Mouse (Mus musculus): ENCODE measurements at regions not wholly inside any gene's neighbourhood (a gene's known extent, or its start where the extent isn't known, plus 50 kb on each side); places are given as distances from the start of the nearest gene placed in this dataset.
A peak's percentile ranks its signal among the peaks of the same experiment; 100 is the strongest.

- Histone ChIP-seq H3K4me1 (ENCODE audit: control insufficient read depth, insufficient read depth, low read depth, low read length) (no peaks in the 10 kb centered on the region), H3K36me3 (ENCODE audit: control insufficient read depth, insufficient read depth, low read length) (no peaks in the 10 kb centered on the region), H3K27ac (ENCODE audit: low read depth, low read length) (no peak overlapping the region), H3K9ac (ENCODE audit: low read depth, low read length) (no peak overlapping the region), H3K4me3 (ENCODE audit: low read length) (no peak overlapping the region), H3K27me3 (replicated peaks; ENCODE audit: control insufficient read depth, insufficient read depth, low read length) (no peaks in the 10 kb centered on the region; the same call in 1 of the 2 replicates), H3K4me2 (ENCODE audit: low read length) (no peak overlapping the region), H3K9me3 (ENCODE audit: control insufficient read depth, low read length) (no peaks in the 10 kb centered on the region)
- no peak for ATAC-seq
- 64% methylated on average over 6 of the region's 6 CpGs for WGBS
Measured at GRCm38 (mm10) chr4:105425086-105425485, 267.9 kb downstream of the Plpp3 start.

GRCm38 (mm10) chr4:105427581-105427980, 270.4 kb downstream of the Plpp3 start:
- Histone ChIP-seq H3K36me3 (ENCODE audit: control insufficient read depth, insufficient read depth, low read length) (no peaks in the 10 kb centered on the region), H3K4me1 (ENCODE audit: control insufficient read depth, insufficient read depth, low read depth, low read length) (no peaks in the 10 kb centered on the region), H3K27ac (ENCODE audit: low read depth, low read length) (no peak overlapping the region), H3K9ac (ENCODE audit: low read depth, low read length) (no peak overlapping the region), H3K4me3 (ENCODE audit: low read length) (no peak overlapping the region), H3K27me3 (replicated peaks; ENCODE audit: control insufficient read depth, insufficient read depth, low read length) (no peaks in the 10 kb centered on the region; the same call in 1 of the 2 replicates), H3K9me3 (ENCODE audit: control insufficient read depth, low read length) (peaks cover 3% of the 10 kb centered on the region; the same call in 1 of the 2 replicates), H3K4me2 (ENCODE audit: low read length) (no peak overlapping the region)
- WGBS, result 76% methylated on average over 6 of the region's 6 CpGs
- ATAC-seq, result no peak

- 88% methylated on average over 6 of the region's 6 CpGs for WGBS
- H3K36me3 ChIP-seq (ENCODE audit: control insufficient read depth, insufficient read depth, low read length), result no peaks in the 10 kb centered on the region
- ATAC-seq, result no peak
- H3K9ac ChIP-seq (ENCODE audit: low read depth, low read length), result no peak overlapping the region
- no peaks in the 10 kb centered on the region for H3K4me1 ChIP-seq (ENCODE audit: control insufficient read depth, insufficient read depth, low read depth, low read length)
- H3K9me3 ChIP-seq (ENCODE audit: control insufficient read depth, low read length), result peaks cover 3% of the 10 kb centered on the region; the same call in 1 of the 2 replicates
- H3K4me2 ChIP-seq (ENCODE audit: low read length), result no peak overlapping the region
- no peaks in the 10 kb centered on the region for H3K27me3 ChIP-seq (replicated peaks; ENCODE audit: control insufficient read depth, insufficient read depth, low read length)
- no peak overlapping the region for H3K4me3 ChIP-seq (ENCODE audit: low read length)
- H3K27ac ChIP-seq (ENCODE audit: low read depth, low read length), result no peak overlapping the region
Measured at GRCm38 (mm10) chr4:105429381-105430100, 272.4 kb downstream of the Plpp3 start.

- Histone ChIP-seq H3K4me1 (ENCODE audit: control insufficient read depth, insufficient read depth, low read depth, low read length) (no peaks in the 10 kb centered on the region), H3K27me3 (replicated peaks; ENCODE audit: control insufficient read depth, insufficient read depth, low read length) (no peaks in the 10 kb centered on the region), H3K4me2 (ENCODE audit: low read length) (no peak overlapping the region), H3K27ac (ENCODE audit: low read depth, low read length) (no peak overlapping the region), H3K4me3 (ENCODE audit: low read length) (no peak overlapping the region), H3K9me3 (ENCODE audit: control insufficient read depth, low read length) (peaks cover 3% of the 10 kb centered on the region; the same call in 1 of the 2 replicates), H3K36me3 (ENCODE audit: control insufficient read depth, insufficient read depth, low read length) (no peaks in the 10 kb centered on the region), H3K9ac (ENCODE audit: low read depth, low read length) (no peak overlapping the region)
- no peak for ATAC-seq
- WGBS, result 88% methylated on average over 4 of the region's 4 CpGs
Measured at GRCm38 (mm10) chr4:105432461-105432860, 275.3 kb downstream of the Plpp3 start.

GRCm38 (mm10) chr4:105437141-105437540, 280.0 kb downstream of the Plpp3 start:
- Histone ChIP-seq H3K27me3 (replicated peaks; ENCODE audit: control insufficient read depth, insufficient read depth, low read length) (no peaks in the 10 kb centered on the region), H3K4me1 (ENCODE audit: control insufficient read depth, insufficient read depth, low read depth, low read length) (no peaks in the 10 kb centered on the region), H3K9ac (ENCODE audit: low read depth, low read length) (no peak overlapping the region), H3K36me3 (ENCODE audit: control insufficient read depth, insufficient read depth, low read length) (no peaks in the 10 kb centered on the region), H3K4me3 (ENCODE audit: low read length) (no peak overlapping the region), H3K9me3 (ENCODE audit: control insufficient read depth, low read length) (no peaks in the 10 kb centered on the region), H3K27ac (ENCODE audit: low read depth, low read length) (no peak overlapping the region), H3K4me2 (ENCODE audit: low read length) (no peak overlapping the region)
- ATAC-seq, result no peak
- 70% methylated on average over 5 of the region's 5 CpGs for WGBS

- Histone ChIP-seq H3K4me3 (ENCODE audit: low read length) (no peak overlapping the region), H3K27ac (ENCODE audit: low read depth, low read length) (no peak overlapping the region), H3K9me3 (ENCODE audit: control insufficient read depth, low read length) (peaks cover 3% of the 10 kb centered on the region; the same call in 1 of the 2 replicates), H3K4me1 (ENCODE audit: control insufficient read depth, insufficient read depth, low read depth, low read length) (no peaks in the 10 kb centered on the region), H3K27me3 (replicated peaks; ENCODE audit: control insufficient read depth, insufficient read depth, low read length) (no peaks in the 10 kb centered on the region), H3K9ac (ENCODE audit: low read depth, low read length) (no peak overlapping the region), H3K4me2 (ENCODE audit: low read length) (no peak overlapping the region), H3K36me3 (ENCODE audit: control insufficient read depth, insufficient read depth, low read length) (no peaks in the 10 kb centered on the region)
- WGBS, result 60% methylated on average over 11 of the region's 11 CpGs
- peak; percentile 72; the same call in 1 of the 2 replicates for ATAC-seq
Measured at GRCm38 (mm10) chr4:105449046-105449860, 292.1 kb downstream of the Plpp3 start.

- H3K9ac ChIP-seq (ENCODE audit: low read depth, low read length), result no peak overlapping the region
- 90% methylated on average over 4 of the region's 4 CpGs for WGBS
- H3K36me3 ChIP-seq (ENCODE audit: control insufficient read depth, insufficient read depth, low read length), result no peaks in the 10 kb centered on the region
- H3K4me3 ChIP-seq (ENCODE audit: low read length), result no peak overlapping the region
- no peaks in the 10 kb centered on the region for H3K9me3 ChIP-seq (ENCODE audit: control insufficient read depth, low read length)
- no peak overlapping the region for H3K27ac ChIP-seq (ENCODE audit: low read depth, low read length)
- H3K27me3 ChIP-seq (replicated peaks; ENCODE audit: control insufficient read depth, insufficient read depth, low read length), result no peaks in the 10 kb centered on the region
- no peak overlapping the region for H3K4me2 ChIP-seq (ENCODE audit: low read length)
- H3K4me1 ChIP-seq (ENCODE audit: control insufficient read depth, insufficient read depth, low read depth, low read length), result no peaks in the 10 kb centered on the region
- no peak for ATAC-seq
Measured at GRCm38 (mm10) chr4:105450881-105451280, 293.7 kb downstream of the Plpp3 start.

GRCm38 (mm10) chr4:105451871-105452270, 294.7 kb downstream of the Plpp3 start:
- Histone ChIP-seq H3K4me2 (ENCODE audit: low read length) (no peak overlapping the region), H3K27ac (ENCODE audit: low read depth, low read length) (no peak overlapping the region), H3K4me1 (ENCODE audit: control insufficient read depth, insufficient read depth, low read depth, low read length) (no peaks in the 10 kb centered on the region), H3K9ac (ENCODE audit: low read depth, low read length) (no peak overlapping the region), H3K27me3 (replicated peaks; ENCODE audit: control insufficient read depth, insufficient read depth, low read length) (no peaks in the 10 kb centered on the region), H3K4me3 (ENCODE audit: low read length) (no peak overlapping the region), H3K36me3 (ENCODE audit: control insufficient read depth, insufficient read depth, low read length) (no peaks in the 10 kb centered on the region), H3K9me3 (ENCODE audit: control insufficient read depth, low read length) (no peaks in the 10 kb centered on the region)
- WGBS, result 87% methylated on average over 2 of the region's 2 CpGs
- no peak for ATAC-seq

- H3K4me2 ChIP-seq (ENCODE audit: low read length), result no peak overlapping the region
- ATAC-seq, result peak; percentile 30; the same call in 1 of the 2 replicates
- 69% methylated on average over 11 of the region's 11 CpGs for WGBS
- no peaks in the 10 kb centered on the region for H3K36me3 ChIP-seq (ENCODE audit: control insufficient read depth, insufficient read depth, low read length)
- no peak overlapping the region for H3K27ac ChIP-seq (ENCODE audit: low read depth, low read length)
- no peaks in the 10 kb centered on the region for H3K4me1 ChIP-seq (ENCODE audit: control insufficient read depth, insufficient read depth, low read depth, low read length)
- H3K27me3 ChIP-seq (replicated peaks; ENCODE audit: control insufficient read depth, insufficient read depth, low read length), result no peaks in the 10 kb centered on the region
- no peak overlapping the region for H3K9ac ChIP-seq (ENCODE audit: low read depth, low read length)
- H3K4me3 ChIP-seq (ENCODE audit: low read length), result no peak overlapping the region
- H3K9me3 ChIP-seq (ENCODE audit: control insufficient read depth, low read length), result no peaks in the 10 kb centered on the region
Measured at GRCm38 (mm10) chr4:105456955-105457621, 299.9 kb downstream of the Plpp3 start.
